Mouse (Mus musculus): ENCODE data around the gene Ogdhl. TPM values are rescaled to one million over a fixed set of nuclear protein-coding genes. Genes with fewer than 3 reads are reported as not detected.

Ogdhl gene
- polyA plus RNA-seq, 1 experiment: 3.7 TPM

DNA sequence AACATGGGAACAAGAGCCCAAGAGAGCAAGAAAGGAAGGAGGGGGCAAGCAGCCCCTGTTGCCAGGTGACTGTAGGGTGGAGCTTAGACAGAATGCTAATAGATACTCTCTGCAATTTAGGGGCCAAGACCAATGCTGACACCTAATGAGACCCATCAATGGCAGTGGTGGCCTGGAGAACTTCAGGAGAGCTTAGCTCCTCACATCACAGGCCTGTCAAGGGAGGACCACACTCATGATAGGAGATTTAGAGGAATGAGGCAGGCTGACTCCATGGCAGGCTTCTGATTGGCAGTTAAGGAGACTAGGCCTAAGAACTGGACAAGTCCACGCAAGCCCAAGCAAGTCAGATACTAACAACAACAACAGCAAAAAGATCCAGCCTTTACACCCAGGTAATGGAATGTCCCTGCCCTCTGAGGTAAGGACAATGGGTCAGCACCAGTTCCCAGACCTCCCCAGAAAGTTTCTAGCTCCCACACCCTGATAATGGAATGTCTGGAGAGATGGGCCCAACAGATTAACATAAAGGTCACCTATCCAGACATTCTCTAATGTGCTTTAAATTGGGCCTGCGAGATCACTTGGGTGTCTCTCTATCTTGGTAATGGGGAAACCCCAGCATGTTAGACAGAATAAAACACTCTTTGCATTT is 10.3 kb upstream of the Ogdhl start:
- Histone ChIP-seq H3K27me3 (ENCODE audit: control insufficient read depth, insufficient read depth, insufficient read length) (no peaks in the 10 kb centered on the region), H3ac (ENCODE audit: control insufficient read depth, insufficient read length) (no peak overlapping the region), H3K4me3 (no peak overlapping the region), H3K4me2 (ENCODE audit: low read depth) (no peak overlapping the region), H3K79me2 (ENCODE audit: control insufficient read depth, insufficient read depth) (no peaks in the 10 kb centered on the region), H3K36me3 (ENCODE audit: control insufficient read depth, insufficient read depth) (no peaks in the 10 kb centered on the region)
- no peak for TF ChIP-seq E2F4 (IDR thresholded peaks at IDR 0.05; ENCODE audit: insufficient read depth)
- TF ChIP-seq CEBPB (IDR thresholded peaks at IDR 0.05; ENCODE audit: insufficient read depth, poor library complexity, severe bottlenecking): no peak
- no peak for TF ChIP-seq POLR2AphosphoS2 (IDR thresholded peaks at IDR 0.05; ENCODE audit: insufficient read length, low read depth)
- TF ChIP-seq USF1 (IDR thresholded peaks at IDR 0.05; ENCODE audit: low read depth): no peak
- no peak for TF ChIP-seq MYOG (IDR thresholded peaks at IDR 0.05; ENCODE audit: control insufficient read depth in 1 of 3, insufficient read depth in 1 of 3, insufficient read length in 2 of 3, low read depth in 2 of 3)
- TF ChIP-seq MYOD1 (IDR thresholded peaks at IDR 0.05; ENCODE audit: control insufficient read depth in 1 of 3, insufficient read length in 2 of 3, low read depth in 2 of 3): no peak
- no peak for TF ChIP-seq TCF3 (IDR thresholded peaks at IDR 0.05; ENCODE audit: insufficient read length, low read depth)
- no peak for TF ChIP-seq SRF (IDR thresholded peaks at IDR 0.05; ENCODE audit: control insufficient read depth, insufficient read length, low read depth)
- no peak for TF ChIP-seq TCF12 (IDR thresholded peaks at IDR 0.05; ENCODE audit: insufficient read depth, poor library complexity, severe bottlenecking)
- no peak for TF ChIP-seq MAX (IDR thresholded peaks at IDR 0.05; ENCODE audit: low read depth)
- TF ChIP-seq REST (IDR thresholded peaks at IDR 0.05; ENCODE audit: insufficient read depth, insufficient read length): no peak
- no peak for TF ChIP-seq POLR2A (IDR thresholded peaks at IDR 0.05; ENCODE audit: insufficient read length, low read depth)

DNA sequence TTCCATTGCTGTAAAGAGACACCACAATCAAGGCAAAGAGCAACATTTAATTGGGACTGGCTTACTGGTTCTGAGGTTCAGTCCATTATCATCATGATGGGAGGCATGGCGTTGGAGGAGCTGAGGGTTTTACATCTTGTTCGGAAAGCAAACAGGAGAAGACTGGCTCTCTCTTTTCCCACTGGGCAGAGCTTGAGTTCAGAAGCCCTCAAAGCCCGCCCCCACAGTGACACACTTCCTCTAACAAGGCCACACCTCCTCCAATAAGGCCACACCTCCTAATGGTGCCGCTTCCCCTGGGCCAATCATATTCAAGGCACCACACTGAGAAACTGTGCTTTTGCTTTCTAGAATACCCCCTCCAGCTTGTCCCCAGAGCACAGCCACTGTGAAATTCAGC is 4.0 kb upstream of the Ogdhl start:
- H3K27me3 ChIP-seq (ENCODE audit: control insufficient read depth, insufficient read depth, insufficient read length): peaks cover 5% of the 10 kb centered on the region
- no peak overlapping the region for H3K4me2 ChIP-seq (ENCODE audit: low read depth)
- H3K4me3 ChIP-seq: no peak overlapping the region
- no peaks in the 10 kb centered on the region for H3K79me2 ChIP-seq (ENCODE audit: control insufficient read depth, insufficient read depth)
- TF ChIP-seq SRF (IDR thresholded peaks at IDR 0.05; ENCODE audit: control insufficient read depth, insufficient read length, low read depth) (no peak), MYOD1 (IDR thresholded peaks at IDR 0.05; ENCODE audit: control insufficient read depth in 1 of 3, insufficient read length in 2 of 3, low read depth in 2 of 3) (no peak), REST (IDR thresholded peaks at IDR 0.05; ENCODE audit: insufficient read depth, insufficient read length) (no peak), E2F4 (IDR thresholded peaks at IDR 0.05; ENCODE audit: insufficient read depth) (no peak), MAX (IDR thresholded peaks at IDR 0.05; ENCODE audit: low read depth) (no peak), CEBPB (IDR thresholded peaks at IDR 0.05; ENCODE audit: insufficient read depth, poor library complexity, severe bottlenecking) (no peak), POLR2A (IDR thresholded peaks at IDR 0.05; ENCODE audit: insufficient read length, low read depth) (no peak), TCF12 (IDR thresholded peaks at IDR 0.05; ENCODE audit: insufficient read depth, poor library complexity, severe bottlenecking) (no peak), MYOG (IDR thresholded peaks at IDR 0.05; ENCODE audit: control insufficient read depth in 1 of 3, insufficient read depth in 1 of 3, insufficient read length in 2 of 3, low read depth in 2 of 3) (no peak), USF1 (IDR thresholded peaks at IDR 0.05; ENCODE audit: low read depth) (no peak), POLR2AphosphoS2 (IDR thresholded peaks at IDR 0.05; ENCODE audit: insufficient read length, low read depth) (no peak), TCF3 (IDR thresholded peaks at IDR 0.05; ENCODE audit: insufficient read length, low read depth) (no peak)
- H3ac ChIP-seq (ENCODE audit: control insufficient read depth, insufficient read length): no peak overlapping the region
- H3K36me3 ChIP-seq (ENCODE audit: control insufficient read depth, insufficient read depth): no peaks in the 10 kb centered on the region

DNA sequence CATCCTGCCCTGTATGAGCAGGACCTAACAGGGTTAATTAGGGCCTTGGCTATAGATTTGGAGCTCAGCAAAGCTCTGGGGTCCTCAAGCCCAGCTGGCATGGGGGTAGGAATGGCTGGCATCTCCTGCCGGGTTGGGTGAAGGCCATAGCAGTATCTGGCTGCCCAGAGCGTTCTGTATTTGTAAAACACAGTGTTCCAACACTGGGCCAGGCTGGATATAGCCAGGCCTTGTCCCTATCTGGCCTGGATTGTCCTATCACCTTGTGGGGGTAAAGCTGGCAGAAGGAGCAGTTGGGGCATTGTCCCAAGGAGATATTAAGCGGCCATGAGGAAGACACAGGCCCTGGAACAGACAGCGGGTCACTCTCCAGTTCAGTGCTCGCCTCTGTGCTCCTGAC is 1.4 kb downstream of the Ogdhl start:
- Histone ChIP-seq H3K27me3 (ENCODE audit: control insufficient read depth, insufficient read depth, insufficient read length) (peaks cover 11% of the 10 kb centered on the region), H3ac (ENCODE audit: control insufficient read depth, insufficient read length) (no peak overlapping the region), H3K79me2 (ENCODE audit: control insufficient read depth, insufficient read depth) (no peaks in the 10 kb centered on the region), H3K36me3 (ENCODE audit: control insufficient read depth, insufficient read depth) (no peaks in the 10 kb centered on the region), H3K4me3 (no peak overlapping the region), H3K4me2 (ENCODE audit: low read depth) (no peak overlapping the region)
- no peak for TF ChIP-seq USF1 (IDR thresholded peaks at IDR 0.05; ENCODE audit: low read depth)

DNA sequence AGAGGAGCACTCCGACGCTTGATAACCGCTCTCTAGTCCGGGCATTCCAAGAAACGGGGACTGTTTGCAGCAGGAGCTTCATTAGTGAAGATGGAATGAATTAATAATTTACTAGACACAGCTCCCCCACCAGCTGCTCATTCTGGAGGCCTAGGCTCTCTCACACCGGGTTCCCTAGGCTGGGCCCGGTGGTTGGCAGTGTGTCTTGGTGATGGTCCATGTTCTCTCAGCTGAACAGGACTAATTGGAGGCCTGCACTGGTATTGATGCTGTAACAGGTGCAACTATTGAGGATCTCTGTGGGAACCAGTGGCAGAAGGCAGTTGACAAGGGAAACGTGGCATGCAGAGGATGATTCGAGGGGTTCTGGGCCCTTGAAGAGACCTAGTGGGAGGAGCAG is 5.5 kb downstream of the Ogdhl start:
- Histone ChIP-seq H3K79me2 (ENCODE audit: control insufficient read depth, insufficient read depth) (no peaks in the 10 kb centered on the region), H3ac (ENCODE audit: control insufficient read depth, insufficient read length) (no peak overlapping the region), H3K36me3 (ENCODE audit: control insufficient read depth, insufficient read depth) (no peaks in the 10 kb centered on the region), H3K4me3 (no peak overlapping the region), H3K4me2 (ENCODE audit: low read depth) (no peak overlapping the region), H3K27me3 (ENCODE audit: control insufficient read depth, insufficient read depth, insufficient read length) (peaks cover 5% of the 10 kb centered on the region)
- TF ChIP-seq E2F4 (IDR thresholded peaks at IDR 0.05; ENCODE audit: insufficient read depth): no peak
- no peak for TF ChIP-seq REST (IDR thresholded peaks at IDR 0.05; ENCODE audit: insufficient read depth, insufficient read length)
- TF ChIP-seq SRF (IDR thresholded peaks at IDR 0.05; ENCODE audit: control insufficient read depth, insufficient read length, low read depth): no peak
- TF ChIP-seq USF1 (IDR thresholded peaks at IDR 0.05; ENCODE audit: low read depth): no peak
- TF ChIP-seq TCF12 (IDR thresholded peaks at IDR 0.05; ENCODE audit: insufficient read depth, poor library complexity, severe bottlenecking): no peak
- no peak for TF ChIP-seq POLR2A (IDR thresholded peaks at IDR 0.05; ENCODE audit: insufficient read length, low read depth)
- TF ChIP-seq MAX (IDR thresholded peaks at IDR 0.05; ENCODE audit: low read depth): no peak
- TF ChIP-seq POLR2AphosphoS2 (IDR thresholded peaks at IDR 0.05; ENCODE audit: insufficient read length, low read depth): no peak
- TF ChIP-seq MYOD1 (IDR thresholded peaks at IDR 0.05; ENCODE audit: control insufficient read depth in 1 of 3, insufficient read length in 2 of 3, low read depth in 2 of 3): no peak
- no peak for TF ChIP-seq CEBPB (IDR thresholded peaks at IDR 0.05; ENCODE audit: insufficient read depth, poor library complexity, severe bottlenecking)
- no peak for TF ChIP-seq MYOG (IDR thresholded peaks at IDR 0.05; ENCODE audit: control insufficient read depth in 1 of 3, insufficient read depth in 1 of 3, insufficient read length in 2 of 3, low read depth in 2 of 3)
- no peak for TF ChIP-seq TCF3 (IDR thresholded peaks at IDR 0.05; ENCODE audit: insufficient read length, low read depth)

All from myocyte (in vitro differentiated cells).